Mouse (Mus musculus): ENCODE data around the gene Gatc. TPM values are rescaled to one million over a fixed set of nuclear protein-coding genes. Genes with fewer than 3 reads are reported as not detected.

Gatc gene
- 19.3 and 21.7 TPM in 2 replicates for polyA plus RNA-seq (2021; fragmentation: Nextera tagmentation)
- long read RNA-seq, experiment 1, transcript Gatc-201 (3 exons, 1,797 nt): major isoform, 6 of 7 reads
- long read RNA-seq, experiment 1, partial matches to known transcripts: 0 of 7 reads
- long read RNA-seq, experiment 1, other reads (novel, unspliced or antisense): 1 of 7 reads
- long read RNA-seq, experiment 2, transcript Gatc-201 (3 exons, 1,797 nt): major isoform, 20 of 20 reads
- long read RNA-seq, experiment 2, partial matches to known transcripts: 0 of 20 reads
- long read RNA-seq, experiment 2, other reads (novel, unspliced or antisense): 0 of 20 reads

DNA sequence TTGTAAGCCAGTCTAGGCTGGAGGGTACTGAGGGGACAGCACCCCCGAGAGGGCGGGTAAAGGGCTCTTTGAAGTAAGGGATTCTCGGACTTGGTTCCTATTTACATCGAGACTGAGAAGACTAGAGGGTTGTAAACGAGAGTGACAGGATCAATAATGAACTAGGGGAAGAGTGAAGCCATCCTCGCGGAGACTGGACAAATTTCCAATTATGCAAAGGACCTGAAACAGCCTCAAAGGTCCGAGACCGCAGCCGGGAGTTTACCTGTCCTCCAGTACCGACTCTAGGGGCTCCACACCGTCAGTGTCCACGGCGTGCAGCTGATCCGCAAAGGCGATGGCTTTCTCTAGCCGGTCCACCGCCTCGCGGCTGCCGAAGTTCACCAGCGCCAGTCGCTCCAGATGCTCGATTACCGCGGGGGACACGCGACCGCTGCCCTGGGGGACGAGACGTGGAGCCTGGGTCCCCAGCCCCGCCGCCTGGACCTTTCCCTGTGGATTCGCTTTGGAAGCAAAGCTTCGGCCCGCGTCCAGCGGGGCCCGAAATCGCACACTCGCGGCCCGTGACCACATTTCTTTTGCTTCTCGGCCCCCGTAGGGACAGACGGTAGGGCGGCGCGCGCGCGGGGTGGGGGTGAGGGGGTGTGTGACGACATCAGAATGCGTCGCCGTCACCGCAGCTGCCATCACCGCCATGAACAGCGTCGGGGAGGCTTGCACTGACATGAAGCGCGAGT, at the start of gene Gatc, which contains the start of gene Triap1:
Gatc (minus strand) TSS at position 602 of the 737 bp plus-strand sequence.
Triap1 (plus strand) TSS at position 649 of the 737 bp plus-strand sequence.

DNA sequence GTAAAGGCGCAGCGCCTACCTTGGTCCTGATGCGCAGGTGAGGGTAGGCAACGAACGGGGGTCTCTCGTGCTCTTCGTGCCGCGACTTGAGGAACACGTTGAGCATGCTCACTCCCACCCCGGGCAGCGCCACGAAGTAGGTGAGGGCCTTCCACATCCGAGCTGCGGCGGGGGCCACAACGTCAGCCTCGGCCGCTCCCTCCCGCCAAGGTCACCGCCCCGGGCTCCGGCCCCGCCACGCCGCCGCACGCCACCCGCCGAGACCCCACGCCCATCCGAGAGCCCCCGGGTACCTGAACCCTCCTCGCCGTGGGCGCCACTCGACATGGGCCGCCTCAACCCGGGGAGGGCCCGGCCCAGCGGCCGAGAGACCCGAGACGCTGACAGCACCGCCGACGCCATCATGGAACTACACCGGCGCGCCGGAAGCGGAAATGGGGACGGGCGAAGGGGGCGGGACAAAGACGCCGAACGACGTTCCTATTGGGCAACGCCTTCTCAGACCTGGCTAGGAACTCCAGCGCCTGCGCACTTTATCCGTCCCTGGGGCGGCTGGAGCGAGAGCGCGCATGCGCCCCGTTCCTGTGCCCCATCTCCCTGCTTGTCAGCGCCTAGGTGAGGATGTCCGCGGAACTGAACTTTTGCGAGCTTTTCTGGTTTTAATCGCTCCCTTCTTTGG, 7.7 kb upstream of the Gatc start, which contains the start of gene Cox6a1:
Cox6a1 (minus strand) TSS at position 436 of the 679 bp plus-strand sequence.

GRCm38 (mm10) chr5:115326875-115327609, 13.9 kb downstream of the Gatc start, which contains the start of gene Srsf9:
Gene Srsf9, plus strand, starts transcription at chr5:115327177.

GRCm38 (mm10) chr5:115300792-115301614, 40.0 kb downstream of the Gatc start, which contains the start of gene Dynll1:
Gene Dynll1, minus strand, starts transcription at chr5:115300999.

Other genes starting within 250 kb of the Gatc start
- 10.3 and 10.8 TPM in 2 replicates for gene Gm10401, start 242.9 kb downstream of the Gatc start, polyA plus RNA-seq (2021; fragmentation: Nextera tagmentation)
- 4.2 and 4.3 TPM in 2 replicates for gene Acads, start 221.8 kb downstream of the Gatc start, polyA plus RNA-seq (2021; fragmentation: Nextera tagmentation)
- gene Unc119b, start 206.2 kb downstream of the Gatc start, polyA plus RNA-seq (2021; fragmentation: Nextera tagmentation): 17.7 and 19.2 TPM in 2 replicates
- gene Mlec, start 183.0 kb downstream of the Gatc start, polyA plus RNA-seq (2021; fragmentation: Nextera tagmentation): 20.8 and 25.1 TPM in 2 replicates
- 8.6 and 9.8 TPM in 2 replicates for gene Cabp1, start 146.8 kb downstream of the Gatc start, polyA plus RNA-seq (2021; fragmentation: Nextera tagmentation)
- gene Pop5, start 105.3 kb downstream of the Gatc start, polyA plus RNA-seq (2021; fragmentation: Nextera tagmentation): 325 and 335 TPM in 2 replicates
- gene Rnf10, start 68.3 kb downstream of the Gatc start, polyA plus RNA-seq (2021; fragmentation: Nextera tagmentation): 49.6 and 52.5 TPM in 2 replicates
- gene Coq5, start 61.5 kb downstream of the Gatc start, polyA plus RNA-seq (2021; fragmentation: Nextera tagmentation): 61.2 and 63.5 TPM in 2 replicates
- gene Dynll1, start 40.2 kb downstream of the Gatc start, polyA plus RNA-seq (2021; fragmentation: Nextera tagmentation): 357 and 367 TPM in 2 replicates
- gene Srsf9, start 14.0 kb downstream of the Gatc start, polyA plus RNA-seq (2021; fragmentation: Nextera tagmentation): 32.8 and 35.5 TPM in 2 replicates
- gene Triap1, start within 50 bp of the Gatc start, polyA plus RNA-seq (2021; fragmentation: Nextera tagmentation): 45.2 and 46.4 TPM in 2 replicates
- 2,766 and 2,985 TPM in 2 replicates for gene Cox6a1, start 7.8 kb upstream of the Gatc start, polyA plus RNA-seq (2021; fragmentation: Nextera tagmentation)
- gene Msi1, start 88.4 kb upstream of the Gatc start, polyA plus RNA-seq (2021; fragmentation: Nextera tagmentation): 8.3 and 9.3 TPM in 2 replicates
- not detected in 2 replicates for gene Pla2g1b, start 125.1 kb upstream of the Gatc start, polyA plus RNA-seq (2021; fragmentation: Nextera tagmentation)
- 5.8 and 6.6 TPM in 2 replicates for gene Sirt4, start 143.5 kb upstream of the Gatc start, polyA plus RNA-seq (2021; fragmentation: Nextera tagmentation)
- gene Pxn, start 165.5 kb upstream of the Gatc start, polyA plus RNA-seq (2021; fragmentation: Nextera tagmentation): 9.6 and 14.3 TPM in 2 replicates
- gene Rplp0, start 218.3 kb upstream of the Gatc start, polyA plus RNA-seq (2021; fragmentation: Nextera tagmentation): 731 and 804 TPM in 2 replicates
- 21.9 and 26.2 TPM in 2 replicates for gene Gcn1l1, start 224.1 kb upstream of the Gatc start, polyA plus RNA-seq (2021; fragmentation: Nextera tagmentation)